Mouse (Mus musculus) liver, embryonic 14.5 days (tissue): Measurements from ENCODE around the gene Usmg5. TPM values are rescaled to one million over a fixed set of nuclear protein-coding genes. Genes with fewer than 3 reads are reported as not detected.
A peak's percentile ranks its signal among the peaks of the same experiment; 100 is the strongest.

Source experiments
- ATAC-seq: fragments of 200-750 bp; cut with Nextera tagmentation; 2 replicates; pipeline ENCODE4 v1.8.0; 2017; ENCODE audit warnings: moderate number of reproducible peaks, mild to moderate bottlenecking, moderate library complexity; ENCODE audit not compliant: insufficient read depth
- DNase-seq, 3 experiments: peaks; one replicate each; pipeline ENCODE4 v3.0.0-alpha.2; 2012 to 2013; ENCODE audit warnings: low read depth in 3 of 3, low spot score in 3 of 3
- H3K27ac ChIP-seq: fragments of 300-500 bp; sonication (generic); 2 replicates; pipeline ENCODE4 v1.5.1; 2014; ENCODE audit warnings: moderate library complexity, mild to moderate bottlenecking, control low read depth, inconsistent platforms
- H3K27me3 ChIP-seq: fragments of 300-500 bp; sonication (generic); 2 replicates; pipeline ENCODE4 v1.6.1; 2014; ENCODE audit warnings: mild to moderate bottlenecking, low read length, moderate library complexity; ENCODE audit not compliant: control insufficient read depth, insufficient read depth
- H3K36me3 ChIP-seq: fragments of 300-500 bp; sonication (generic); replicated peaks from 2 replicates; pipeline ENCODE4 v1.6.1; 2014; ENCODE audit warnings: low read depth; ENCODE audit not compliant: control insufficient read depth, insufficient read depth
- H3K4me1 ChIP-seq, 2 experiments: fragments of 200-500 bp in 1 of 2; fragments of 300-500 bp in 1 of 2; sonication (generic) in 1 of 2; replicated peaks; 2 replicates each; pipeline ENCODE4 v1.6.1; 2012 to 2014; ENCODE audit warnings: antibody characterized with exemption in 1 of 2, inconsistent platforms in 1 of 2, low read length in 1 of 2; ENCODE audit not compliant: control insufficient read depth in 2 of 2, insufficient read depth in 2 of 2
- H3K4me2 ChIP-seq: fragments of 300-500 bp; sonication (generic); 2 replicates; pipeline ENCODE4 v1.6.1; 2014; ENCODE audit warnings: low read depth, mild to moderate bottlenecking, control low read depth, moderate library complexity
- H3K4me3 ChIP-seq, 2 experiments: fragments of 200-500 bp in 1 of 2; fragments of 300-500 bp in 1 of 2; sonication (generic) in 1 of 2; 2 replicates each; pipeline ENCODE4 v1.5.1; 2012 to 2014; ENCODE audit warnings: low read depth in 2 of 2, low read length in 2 of 2, mild to moderate bottlenecking in 2 of 2, control low read depth in 1 of 2, inconsistent platforms in 1 of 2, moderate library complexity in 1 of 2; ENCODE audit not compliant: insufficient read depth in 1 of 2
- H3K9ac ChIP-seq: fragments of 300-500 bp; sonication (generic); replicated peaks from 2 replicates; pipeline ENCODE4 v1.6.1; 2014; ENCODE audit warnings: mild to moderate bottlenecking, control low read depth, moderate library complexity
- H3K9me3 ChIP-seq: fragments of 300-500 bp; sonication (generic); 2 replicates; pipeline ENCODE4 v1.6.1; 2016; ENCODE audit warnings: low read length, mixed read lengths; ENCODE audit not compliant: control insufficient read depth
- CTCF ChIP-seq: IDR thresholded peaks from 2 replicates; pipeline ENCODE4 v1.5.1; 2016; ENCODE audit warnings: antibody characterized with exemption, low read depth, control low read depth
- EP300 ChIP-seq: IDR thresholded peaks from 2 replicates; pipeline ENCODE4 v1.6.1; 2016; ENCODE audit warnings: antibody characterized with exemption, low read depth
- WGBS: fragments of 180-500 bp; shearing (Covaris S2); extraction: QIAGEN DNeasy Blood & Tissue Kit; methylation state at CpG from one replicate; pipeline ENCODE4 v1.1.7; 2014; ENCODE audit not compliant: insufficient replicate concordance; 5-methylcytosine and 5-hydroxymethylcytosine counted together
- polyA plus RNA-seq, 2 experiments: library from polyadenylated mRNA; depleted of rRNA in 1 of 2; stranded (reverse) in 1 of 2; unstranded in 1 of 2; fragments of >200 nt; fragmentation: Nextera tagmentation in 1 of 2; extraction: Ambion mirVana in 1 of 2; gene quantifications; 2 replicates each; pipeline versions ENCODE4 v1.2.1 to v1.2.3; 2012 to 2014

Usmg5 gene
- polyA plus RNA-seq, 2 experiments: 351 to 969 TPM

DNA sequence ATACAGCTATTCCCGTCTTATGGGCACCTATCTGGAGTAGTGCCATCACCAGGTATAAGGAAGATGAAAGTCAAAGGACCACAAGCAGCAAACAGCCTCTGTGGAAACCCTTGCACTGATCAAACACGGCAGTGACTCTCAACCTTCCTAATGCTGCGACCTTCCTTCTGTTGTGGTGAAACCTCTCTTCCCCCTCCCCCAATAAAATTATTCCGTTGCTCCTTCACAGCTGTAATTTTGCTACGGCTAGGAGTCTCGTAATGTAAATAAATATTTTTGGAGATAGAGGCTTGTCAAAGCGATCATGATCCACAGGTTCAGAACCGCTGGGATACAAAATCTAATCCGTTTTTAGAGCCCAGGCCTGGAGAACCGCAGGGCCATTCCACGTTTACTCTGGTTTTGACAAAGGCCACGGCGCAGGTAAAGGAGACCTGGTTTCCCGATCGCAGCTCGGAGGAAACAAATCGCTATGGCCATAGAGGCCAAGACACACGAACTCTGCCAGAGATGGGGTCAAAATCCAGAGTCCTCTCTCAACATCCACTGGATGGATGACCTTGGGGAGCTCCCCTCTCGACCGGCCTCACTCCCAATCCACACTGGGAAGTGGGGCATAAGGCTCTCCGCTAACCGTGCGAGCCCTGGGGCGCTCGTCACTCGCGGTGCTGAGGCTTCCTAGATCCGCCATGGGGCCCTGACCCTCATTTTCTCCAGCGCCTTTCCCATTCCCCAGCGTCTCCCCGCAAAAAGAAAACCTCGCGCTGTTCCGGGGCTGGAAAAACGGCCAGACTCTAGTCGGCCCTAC, 525 bp downstream of the Usmg5 start:
- TF ChIP-seq EP300 (no peak), CTCF (no peak)
- Histone ChIP-seq H3K4me1 (peaks cover 8 to 13% of the 10 kb centered on the region in 2 experiments), H3K4me3 (peak overlapping the region; percentile 90 to 93), H3K4me2 (peak overlapping the region; percentile 95), H3K9ac (peak overlapping the region; percentile 98), H3K27me3 (no peaks in the 10 kb centered on the region), H3K9me3 (no peaks in the 10 kb centered on the region), H3K27ac (peak overlapping the region; percentile 32), H3K36me3 (peaks cover 15% of the 10 kb centered on the region)
- 2% methylated on average over 36 of the region's 36 CpGs for whole genome bisulfite sequencing
- ATAC-seq (peak; percentile 67), DNase-seq (peak in 1 of 3 experiments; percentile 9)

DNA sequence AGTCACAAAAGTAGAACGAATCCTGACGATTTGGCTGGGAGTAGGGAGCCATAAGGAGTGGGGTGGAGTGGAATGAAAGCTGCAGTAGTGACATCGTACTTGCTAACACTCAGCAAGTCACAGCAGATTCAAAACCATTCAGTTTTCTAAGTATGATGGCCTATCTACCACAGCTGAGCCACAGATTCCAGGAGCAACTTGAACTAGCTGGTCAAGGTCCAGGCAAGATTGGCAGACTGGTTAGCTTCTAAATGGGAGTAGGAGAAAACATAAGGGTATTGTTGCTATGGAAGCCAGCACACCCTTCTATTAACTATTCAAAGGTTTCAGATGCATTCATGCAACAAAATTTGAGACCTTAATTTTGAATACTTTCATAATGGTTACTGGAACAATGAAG, 2.2 kb downstream of the Usmg5 start:
- Histone ChIP-seq H3K9me3 (no peaks in the 10 kb centered on the region), H3K9ac (no peak overlapping the region), H3K36me3 (peaks cover 29% of the 10 kb centered on the region), H3K4me1 (peaks cover 8 to 13% of the 10 kb centered on the region in 2 experiments), H3K27me3 (no peaks in the 10 kb centered on the region), H3K4me3 (no peak overlapping the region), H3K4me2 (peak overlapping the region; percentile 95; the same call in 1 of the 2 replicates), H3K27ac (no peak overlapping the region)
- DNase-seq: no peak
- TF ChIP-seq CTCF: no peak
- no peak for TF ChIP-seq EP300
- ATAC-seq: no peak
- 70% methylated on average over 3 of the region's 3 CpGs for WGBS

DNA sequence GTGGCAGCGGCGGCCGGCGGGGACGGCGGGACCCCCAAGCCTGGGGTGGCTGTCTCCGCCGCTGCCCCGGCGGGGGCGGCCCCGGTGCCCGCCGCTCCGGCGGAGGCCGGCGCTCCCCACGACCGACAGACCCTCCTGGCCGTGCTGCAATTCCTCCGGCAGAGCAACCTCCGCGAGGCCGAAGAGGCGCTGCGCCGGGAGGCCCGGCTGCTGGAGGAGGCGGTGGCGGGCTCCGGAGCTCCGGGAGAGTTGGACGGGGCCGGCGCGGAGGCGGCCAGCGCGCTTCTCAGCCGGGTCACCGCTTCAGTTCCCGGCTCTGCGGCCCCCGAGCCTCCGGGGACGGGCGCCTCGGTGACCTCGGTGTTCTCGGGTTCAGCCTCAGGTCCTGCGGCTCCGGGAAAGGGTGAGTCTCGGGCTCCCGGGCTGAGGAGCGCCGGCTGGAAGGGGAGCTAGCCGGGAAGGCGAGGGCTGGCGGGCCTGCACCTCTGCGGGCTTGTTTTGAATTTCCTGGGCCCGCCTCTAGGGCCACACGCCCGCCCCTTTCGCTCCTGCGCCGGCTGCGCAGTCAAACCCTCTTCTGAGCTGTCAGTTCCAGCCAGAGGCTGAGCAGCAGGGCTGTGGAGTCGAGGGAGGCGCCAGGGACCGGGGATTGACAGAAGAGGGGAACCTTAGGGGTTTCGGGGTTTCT, 22.4 kb downstream of the Usmg5 start:
- Histone ChIP-seq H3K4me2 (peak overlapping the region; percentile 97), H3K9me3 (no peaks in the 10 kb centered on the region), H3K9ac (peak overlapping the region; percentile 100), H3K27ac (peak overlapping the region; percentile 89), H3K4me3 (peak overlapping the region; percentile 79 to 100), H3K27me3 (no peaks in the 10 kb centered on the region), H3K4me1 (peaks cover 6 to 10% of the 10 kb centered on the region in 2 experiments; a peak in 3 of 4 replicates), H3K36me3 (peaks cover 19% of the 10 kb centered on the region)
- WGBS: under 1% methylated on average over 72 of the region's 72 CpGs
- TF ChIP-seq EP300: no peak
- TF ChIP-seq CTCF: peak; percentile 50
- ATAC-seq (peak; percentile 95), DNase-seq (peak; percentile 74 to 77 (median 77))

DNA sequence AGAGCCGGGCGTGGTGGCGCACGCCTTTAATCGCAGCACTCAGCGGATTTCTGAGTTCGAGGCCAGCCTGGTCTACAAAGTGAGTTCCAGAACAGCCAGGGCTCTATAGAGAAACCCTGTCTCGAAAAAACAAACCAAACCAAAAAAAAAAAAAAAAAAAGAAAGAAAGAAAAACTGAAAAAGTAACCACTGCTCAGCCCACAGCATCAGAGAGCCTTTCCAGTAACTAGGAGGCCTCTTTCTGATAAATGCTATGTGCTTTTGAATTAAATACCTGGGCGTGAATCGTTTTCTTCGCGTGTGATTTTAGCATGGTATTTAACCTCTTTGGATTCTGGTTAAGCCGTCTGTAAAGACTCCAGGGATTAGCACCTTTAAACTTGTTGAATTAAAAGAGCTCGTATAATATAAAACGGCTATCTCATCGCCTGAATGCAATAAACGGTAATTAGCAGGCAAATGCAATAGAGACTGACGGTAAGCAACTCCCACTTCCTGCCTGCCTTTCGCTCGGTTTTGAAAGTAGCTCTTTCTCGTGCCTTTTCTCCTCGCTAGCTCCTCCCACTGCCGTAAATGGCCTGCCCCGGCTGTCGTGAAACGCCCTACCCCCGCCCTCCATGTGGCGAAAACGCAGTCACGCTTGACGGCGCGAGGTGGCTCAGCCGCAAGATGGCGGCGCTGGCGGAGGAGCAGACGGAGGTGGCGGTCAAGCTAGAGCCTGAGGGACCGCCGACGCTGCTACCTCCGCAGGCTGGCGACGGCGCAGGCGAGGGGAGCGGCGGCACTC, 23.2 kb downstream of the Usmg5 start, which contains the start of gene Taf5:
Gene Taf5, plus strand, starts transcription at position 651 of the 787 bp plus-strand sequence.
- TF ChIP-seq CTCF (peak; percentile 29), EP300 (no peak)
- H3K36me3 ChIP-seq: peaks cover 11% of the 10 kb centered on the region
- peak within 1 kb of the TSS; percentile 100 for H3K9ac ChIP-seq
- DNase-seq (peak; percentile 96), ATAC-seq (peak; percentile 57)
- H3K27me3 ChIP-seq: no peaks in the 10 kb centered on the region
- H3K4me3 ChIP-seq: peak within 1 kb of the TSS; percentile 79 to 100
- peak within 1 kb of the TSS; percentile 89 for H3K27ac ChIP-seq
- WGBS: 8% methylated on average over 49 of the region's 49 CpGs
- peak within 1 kb of the TSS; percentile 97 for H3K4me2 ChIP-seq
- H3K4me1 ChIP-seq: peaks cover 6 to 10% of the 10 kb centered on the region in 2 experiments; a peak in 3 of 4 replicates
- H3K9me3 ChIP-seq: no peaks in the 10 kb centered on the region
